Mouse (Mus musculus): ENCODE measurements around the gene Fam117b.

- no peak for TF ChIP-seq CTCF (IDR thresholded peaks at IDR 0.05; ENCODE audit: control insufficient read depth, insufficient read depth, insufficient replicate concordance, low read depth, low read length)
- TF ChIP-seq POLR2A (IDR thresholded peaks at IDR 0.05; ENCODE audit: control insufficient read depth, low read depth, low read length) = no peak
These were observed 5.1 kb upstream of the Fam117b start for GRCm38 (mm10) chr1:59907700-59908099.

Data from testis, adult 2 months (tissue).